Mouse (Mus musculus): Measurements from ENCODE around the gene Srsf6. TPM values are rescaled to one million over a fixed set of nuclear protein-coding genes. Genes with fewer than 3 reads are reported as not detected.

The Srsf6 gene
- polyA plus RNA-seq, 1 experiment from 2014 or later = 242 TPM

DNA sequence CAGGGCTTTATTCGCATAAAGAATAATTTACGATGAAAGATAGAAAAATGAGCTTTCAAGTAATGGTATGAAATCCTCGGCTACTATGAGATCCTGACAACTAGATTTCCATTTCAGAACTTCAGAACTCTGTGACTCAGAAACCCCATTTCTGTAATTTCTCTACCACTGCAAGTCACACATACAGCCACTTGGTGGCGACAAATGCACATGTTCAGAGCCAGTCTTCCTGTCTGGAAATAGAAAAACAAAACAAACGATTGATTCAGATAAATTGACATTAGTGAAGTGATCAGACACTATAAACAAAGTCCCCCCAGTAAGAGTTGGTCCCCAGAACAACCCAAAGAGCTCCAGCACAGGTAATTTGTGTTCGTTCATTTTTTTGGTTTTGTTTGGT is 9.1 kb upstream of the Srsf6 start:
- DNase-seq (peak; percentile 86), ATAC-seq (ENCODE audit: insufficient read depth) (no peak)
- Histone ChIP-seq H3K36me3 (ENCODE audit: insufficient read depth) (no peaks in the 10 kb centered on the region), H3K9ac (no peak overlapping the region), H3K27me3 (ENCODE audit: insufficient read depth, low read length) (no peaks in the 10 kb centered on the region), H3K9me3 (ENCODE audit: low read depth, low read length) (no peaks in the 10 kb centered on the region), H3K4me3 (ENCODE audit: low read depth, low read length) (no peak overlapping the region), H3K4me2 (no peak overlapping the region), H3K4me1 (ENCODE audit: insufficient read depth) (no peaks in the 10 kb centered on the region), H3K27ac (ENCODE audit: low read depth) (no peak overlapping the region)
- peak; percentile 85 for TF ChIP-seq CTCF (IDR thresholded peaks at IDR 0.05; ENCODE audit: low read depth)
- 13% methylated on average over 6 of the region's 6 CpGs for WGBS

DNA sequence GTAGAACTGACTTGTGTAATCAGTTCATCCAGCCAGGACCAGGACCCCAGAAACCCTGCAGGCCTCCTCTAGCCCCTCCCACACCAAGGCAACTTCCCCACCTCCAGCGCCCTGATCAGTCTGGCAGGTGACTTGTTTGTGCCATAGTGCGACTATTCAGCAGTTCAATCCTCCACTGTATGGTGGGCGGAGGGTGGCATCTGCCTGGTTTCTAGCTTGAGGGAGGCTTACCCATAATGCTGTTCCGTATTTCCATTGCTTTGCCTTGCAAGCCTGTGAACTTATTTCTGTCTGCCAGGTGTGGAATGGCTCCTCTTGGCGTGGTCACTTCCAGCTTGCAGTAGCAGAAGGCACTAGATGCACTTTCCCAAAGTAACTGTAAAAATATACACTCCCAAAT is 8.5 kb upstream of the Srsf6 start:
- ATAC-seq (ENCODE audit: insufficient read depth) = peak; percentile 48; the same call in 1 of the 2 replicates
- 67% methylated on average over 5 of the region's 5 CpGs for WGBS

DNA sequence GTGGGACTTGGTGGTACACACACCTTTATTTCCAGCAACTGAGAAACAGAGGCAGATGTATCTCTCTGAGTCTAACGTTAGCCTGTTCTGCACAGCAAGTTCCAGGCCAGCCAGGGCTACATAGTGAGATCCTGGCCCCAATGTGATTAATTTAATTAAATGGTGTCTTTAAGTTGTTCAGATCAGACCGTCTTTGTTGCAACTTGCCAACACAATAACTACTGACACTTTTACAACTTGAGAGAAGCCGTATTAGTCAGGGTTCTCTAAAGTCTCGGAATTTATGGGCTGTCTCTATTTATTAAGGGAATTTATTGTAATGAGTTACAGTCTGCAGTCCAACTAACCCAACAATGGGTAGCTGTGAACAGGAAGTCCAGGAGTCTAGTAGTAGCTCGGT is 7.2 kb upstream of the Srsf6 start:
- 81% methylated on average over 5 of the region's 5 CpGs for WGBS
- no peak overlapping the region for H3K9ac ChIP-seq
- H3K27me3 ChIP-seq (ENCODE audit: insufficient read depth, low read length) = no peaks in the 10 kb centered on the region
- no peak for TF ChIP-seq CTCF (IDR thresholded peaks at IDR 0.05; ENCODE audit: low read depth)
- no peaks in the 10 kb centered on the region for H3K36me3 ChIP-seq (ENCODE audit: insufficient read depth)
- H3K4me1 ChIP-seq (ENCODE audit: insufficient read depth) = no peaks in the 10 kb centered on the region
- no peak overlapping the region for H3K27ac ChIP-seq (ENCODE audit: low read depth)
- no peaks in the 10 kb centered on the region for H3K9me3 ChIP-seq (ENCODE audit: low read depth, low read length)
- ATAC-seq (ENCODE audit: insufficient read depth) (no peak), DNase-seq (no peak)
- no peak overlapping the region for H3K4me3 ChIP-seq (ENCODE audit: low read depth, low read length)
- no peak overlapping the region for H3K4me2 ChIP-seq

More for the DNA sequence above, 8.5 kb upstream of the Srsf6 start:
- Histone ChIP-seq H3K36me3 (ENCODE audit: insufficient read depth) (no peaks in the 10 kb centered on the region), H3K4me2 (no peak overlapping the region), H3K4me3 (ENCODE audit: low read depth, low read length) (no peak overlapping the region), H3K9me3 (ENCODE audit: low read depth, low read length) (no peaks in the 10 kb centered on the region), H3K27ac (ENCODE audit: low read depth) (no peak overlapping the region), H3K4me1 (ENCODE audit: insufficient read depth) (no peaks in the 10 kb centered on the region), H3K27me3 (ENCODE audit: insufficient read depth, low read length) (no peaks in the 10 kb centered on the region), H3K9ac (no peak overlapping the region)
- no peak for TF ChIP-seq CTCF (IDR thresholded peaks at IDR 0.05; ENCODE audit: low read depth)
- no peak for DNase-seq

- TF ChIP-seq CTCF (IDR thresholded peaks at IDR 0.05; ENCODE audit: low read depth) = no peak
- Histone ChIP-seq H3K9ac (no peak overlapping the region), H3K27me3 (ENCODE audit: insufficient read depth, low read length) (peaks cover 4% of the 10 kb centered on the region), H3K4me3 (ENCODE audit: low read depth, low read length) (no peak overlapping the region), H3K27ac (ENCODE audit: low read depth) (no peak overlapping the region), H3K36me3 (ENCODE audit: insufficient read depth) (peaks cover 4% of the 10 kb centered on the region), H3K4me1 (ENCODE audit: insufficient read depth) (0 out of 2 replicates have a peak, but pooled peaks cover 3% of the 10 kb centered on the region), H3K9me3 (ENCODE audit: low read depth, low read length) (no peaks in the 10 kb centered on the region), H3K4me2 (no peak overlapping the region)
- ATAC-seq (ENCODE audit: insufficient read depth) (no peak), DNase-seq (no peak)
- WGBS = 50% methylated on average over 3 of the region's 3 CpGs
Measured at GRCm38 (mm10) chr2:162927918-162928585, 3.3 kb upstream of the Srsf6 start.

DNA sequence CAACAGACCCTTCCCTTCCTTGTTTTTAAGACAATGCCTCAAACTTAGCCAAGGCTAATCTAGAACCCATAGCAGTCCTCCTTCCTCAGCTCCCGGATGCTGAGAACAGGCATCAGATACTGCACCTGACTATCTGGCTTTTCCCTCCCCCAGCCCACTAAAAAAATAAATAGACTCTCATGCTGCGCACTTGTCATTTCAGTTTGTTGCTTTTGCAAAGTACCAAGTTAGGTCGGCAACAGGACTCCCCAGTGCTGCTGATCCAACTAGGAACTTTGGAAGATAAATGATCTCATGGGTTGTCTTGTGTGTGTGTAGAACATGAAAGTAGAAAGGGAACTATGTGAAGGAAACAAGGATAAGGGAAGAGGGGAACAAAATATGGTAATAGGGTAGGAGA is 1.6 kb upstream of the Srsf6 start:
- DNase-seq (no peak), ATAC-seq (ENCODE audit: insufficient read depth) (no peak)
- Histone ChIP-seq H3K9me3 (ENCODE audit: low read depth, low read length) (no peaks in the 10 kb centered on the region), H3K36me3 (ENCODE audit: insufficient read depth) (peaks cover 20% of the 10 kb centered on the region), H3K4me2 (peak overlapping the region; percentile 89; the same call in 1 of the 2 replicates), H3K27me3 (ENCODE audit: insufficient read depth, low read length) (peaks cover 4% of the 10 kb centered on the region), H3K9ac (no peak overlapping the region), H3K4me1 (ENCODE audit: insufficient read depth) (0 out of 2 replicates have a peak, but pooled peaks cover 3% of the 10 kb centered on the region), H3K4me3 (ENCODE audit: low read depth, low read length) (no peak overlapping the region), H3K27ac (ENCODE audit: low read depth) (no peak overlapping the region)
- TF ChIP-seq CTCF (IDR thresholded peaks at IDR 0.05; ENCODE audit: low read depth) = no peak
- 23% methylated on average over 3 of the region's 3 CpGs for WGBS

DNA sequence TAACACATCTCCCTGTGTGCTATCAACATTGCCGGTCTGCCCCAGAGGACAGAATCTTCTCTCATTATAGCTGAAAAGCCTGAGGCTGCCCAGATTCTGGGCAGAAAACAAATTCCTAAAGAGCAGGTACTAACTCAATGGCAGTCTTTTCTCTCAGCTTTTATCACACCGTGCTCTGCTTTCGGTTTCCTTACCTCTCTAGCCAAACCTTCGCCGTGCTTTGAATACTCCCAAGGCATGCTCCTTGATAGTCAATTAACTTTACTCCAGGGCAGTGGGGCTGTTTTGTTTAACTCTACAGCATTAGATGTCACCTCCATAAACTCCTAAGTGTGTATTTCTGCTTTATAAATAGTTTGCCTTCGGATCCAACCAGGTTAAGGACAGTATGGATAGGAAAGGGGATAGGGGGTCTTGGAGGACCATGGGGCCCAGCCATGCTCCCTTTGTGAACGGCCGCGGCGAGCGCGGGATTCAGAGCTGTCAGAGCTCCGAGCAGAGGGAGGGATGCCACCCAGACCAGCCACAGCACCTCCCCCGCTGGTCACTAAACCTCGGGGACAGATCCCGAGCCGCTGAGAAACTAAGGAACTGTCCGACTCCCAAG is 709 bp upstream of the Srsf6 start:
- H3K27ac ChIP-seq (ENCODE audit: low read depth) = peak overlapping the region; percentile 98
- no peaks in the 10 kb centered on the region for H3K9me3 ChIP-seq (ENCODE audit: low read depth, low read length)
- TF ChIP-seq CTCF (IDR thresholded peaks at IDR 0.05; ENCODE audit: low read depth) = no peak
- ATAC-seq (ENCODE audit: insufficient read depth) (peak; percentile 2; the same call in 1 of the 2 replicates), DNase-seq (peak; percentile 64)
- peak overlapping the region; percentile 89 for H3K4me2 ChIP-seq
- H3K27me3 ChIP-seq (ENCODE audit: insufficient read depth, low read length) = peaks cover 4% of the 10 kb centered on the region
- H3K4me3 ChIP-seq (ENCODE audit: low read depth, low read length) = peak overlapping the region; percentile 99
- WGBS = under 1% methylated on average over 18 of the region's 18 CpGs
- peaks cover 30% of the 10 kb centered on the region for H3K36me3 ChIP-seq (ENCODE audit: insufficient read depth)
- H3K9ac ChIP-seq = peak overlapping the region; percentile 100
- H3K4me1 ChIP-seq (ENCODE audit: insufficient read depth) = 0 out of 2 replicates have a peak, but pooled peaks cover 3% of the 10 kb centered on the region
